Comparison of ENCODE assay signal across 12 mouse cellular contexts in genomic region chr2:75439522-75440230, GRCm38 (mm10).
"Had no signal": no experiment of that assay in that cellular context is flagged by ENCODE, and none has a peak within 500 bp of the region (broad histone marks: within the 10 kb centered on the region; RNA-seq: fewer than 3 reads in every experiment).

No protein-coding gene starts in this region.

- H3K27me3 ChIP-seq: liver, embryonic 12.5 days; neural tube, embryonic 12.5 days had no signal

- H3K9me3 ChIP-seq: limb, embryonic 15.5 days; liver, embryonic 12.5 days; neural tube, embryonic 12.5 days had no signal

- H3K4me1 ChIP-seq: liver, embryonic 12.5 days; neural tube, embryonic 12.5 days had no signal

- ATAC-seq: inflammation-experienced regulatory T-cells, adult 6 months; intestine, postnatal 0 days; liver, embryonic 12.5 days had no signal

- H3K27ac ChIP-seq: hindbrain, embryonic 14.5 days; left cerebral cortex, adult 2 months; limb, embryonic 15.5 days; liver, embryonic 12.5 days; neural tube, embryonic 12.5 days; stomach, postnatal 0 days had no signal

- DNase-seq: kidney, adult 9 months; kidney, postnatal 10 days; midbrain, embryonic 14.5 days; thymus, postnatal 4 days had no signal

- H3K4me3 ChIP-seq: left cerebral cortex, adult 2 months; limb, embryonic 15.5 days; liver, embryonic 12.5 days; neural tube, embryonic 12.5 days had no signal

- H3K9ac ChIP-seq: hindbrain, embryonic 14.5 days; limb, embryonic 15.5 days; liver, embryonic 12.5 days; neural tube, embryonic 12.5 days had no signal

- H3K36me3 ChIP-seq: limb, embryonic 15.5 days; liver, embryonic 12.5 days; neural tube, embryonic 12.5 days had no signal

- H3K4me2 ChIP-seq: hindbrain, embryonic 14.5 days; limb, embryonic 15.5 days; liver, embryonic 12.5 days; neural tube, embryonic 12.5 days had no signal
